ENCODE assay signal across 8 mouse cellular contexts in the genomic region with DNA sequence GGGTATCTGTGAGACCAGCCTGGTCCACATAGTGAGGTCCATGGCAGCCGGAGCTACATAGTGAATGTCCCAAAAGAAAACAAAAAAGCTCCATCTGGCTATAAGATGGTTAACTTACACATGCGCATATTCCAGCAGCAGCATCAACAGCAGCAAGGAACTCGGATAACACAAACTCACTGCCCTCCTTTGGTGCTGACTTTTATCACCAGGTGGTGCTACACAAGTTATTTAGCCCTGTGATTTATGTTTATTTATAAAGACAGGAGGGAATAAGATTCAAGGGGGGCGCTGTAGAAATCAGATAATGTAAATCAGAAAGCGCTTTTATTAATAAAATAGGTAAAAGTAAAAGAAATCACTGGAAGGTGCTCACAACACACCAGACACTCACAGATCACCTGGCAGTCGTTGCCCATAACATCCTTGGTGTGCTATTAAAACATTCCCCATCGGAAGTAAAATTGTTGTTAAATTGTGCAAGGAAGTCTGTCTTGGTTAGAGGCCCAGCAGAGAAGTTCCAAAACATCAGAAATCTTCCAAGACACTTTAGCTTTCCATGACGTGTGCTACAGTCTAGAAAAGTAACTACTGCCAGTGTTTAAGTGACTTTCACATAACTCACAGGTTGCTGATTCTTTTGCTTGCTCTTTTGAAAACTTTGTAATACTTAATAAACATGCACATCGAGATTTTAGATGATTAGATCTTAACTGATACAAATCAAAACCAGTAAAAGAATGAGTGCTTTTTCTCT. TPM values are rescaled to one million over a fixed set of nuclear protein-coding genes. Genes with fewer than 3 reads are reported as not detected.
DNase-seq lines count a peak whose midpoint lies in the region; ATAC-seq and TF ChIP-seq lines count a peak whose summit lies in the region.

No protein-coding gene starts in this region.

- H3K79me2 ChIP-seq in macrophage (ENCODE audit: inconsistent target): peaks cover 53% of the 10 kb centered on the region

- TF ChIP-seq CTCF in E14TG2a.4 (conservative IDR thresholded peaks at IDR 0.05; ENCODE audit: low read length): no peak

- no peaks in the 10 kb centered on the region for H3K9me3 ChIP-seq in heart, embryonic 11.5 days (replicated peaks; ENCODE audit: control insufficient read depth, low read length)
- no peaks in the 10 kb centered on the region for H3K9me3 ChIP-seq in E14TG2a.4 (ENCODE audit: low read length)
- no peaks in the 10 kb centered on the region for H3K9me3 ChIP-seq in forebrain, embryonic 16.5 days (ENCODE audit: control insufficient read depth, low read length)

- H3K4me1 ChIP-seq in heart, embryonic 11.5 days (ENCODE audit: control insufficient read depth, insufficient read depth, low read length): peaks cover 33% of the 10 kb centered on the region
- peaks cover 71% of the 10 kb centered on the region for H3K4me1 ChIP-seq in E14TG2a.4 (replicated peaks; ENCODE audit: low read depth, low read length)
- peaks cover 29% of the 10 kb centered on the region for H3K4me1 ChIP-seq in forebrain, embryonic 16.5 days (replicated peaks; ENCODE audit: control insufficient read depth, insufficient read depth, low read length)

- no peak for DNase-seq in heart, postnatal 10 days
- no peak for DNase-seq in right cerebral cortex, postnatal 25 days
- no peak for DNase-seq in MN1 (ENCODE audit: low spot score)
- no peak for DNase-seq in spleen, postnatal 36 days (ENCODE audit: low spot score in 2 of 2)

- no peak overlapping the region for H3K27ac ChIP-seq in heart, embryonic 11.5 days (ENCODE audit: low read depth, low read length)
- no peak overlapping the region for H3K27ac ChIP-seq in forebrain, embryonic 16.5 days (ENCODE audit: low read length)
- H3K27ac ChIP-seq in macrophage: 0 out of 2 replicates have a peak overlapping the region, but pooled peaks have one; percentile 48

- H3K4me2 ChIP-seq in heart, embryonic 11.5 days: peak overlapping the region; percentile 74
- H3K4me2 ChIP-seq in forebrain, embryonic 16.5 days (ENCODE audit: low read length): peak overlapping the region; percentile 89

- H3K4me3 ChIP-seq in heart, embryonic 11.5 days (ENCODE audit: low read depth, low read length): peak overlapping the region; percentile 77
- H3K4me3 ChIP-seq in E14TG2a.4 (replicated peaks; ENCODE audit: low read length) (peak overlapping the region; percentile 92), macrophage (ENCODE audit: inconsistent target) (peak overlapping the region; percentile 82)
- H3K4me3 ChIP-seq in forebrain, embryonic 16.5 days (replicated peaks; ENCODE audit: low read length): peak overlapping the region; percentile 19

- H3K9ac ChIP-seq in heart, embryonic 11.5 days (ENCODE audit: low read depth, low read length): peak overlapping the region; percentile 95
- H3K9ac ChIP-seq in forebrain, embryonic 16.5 days (replicated peaks; ENCODE audit: low read depth, low read length): no peak overlapping the region

- no peaks in the 10 kb centered on the region; the same call in 1 of the 2 replicates for H3K36me3 ChIP-seq in heart, embryonic 11.5 days (ENCODE audit: control insufficient read depth, insufficient read depth, low read length)
- peaks cover 49% of the 10 kb centered on the region for H3K36me3 ChIP-seq in E14TG2a.4 (ENCODE audit: insufficient read depth, low read length)
- no peaks in the 10 kb centered on the region for H3K36me3 ChIP-seq in forebrain, embryonic 16.5 days (ENCODE audit: control insufficient read depth, insufficient read depth)
- no peaks in the 10 kb centered on the region for H3K36me3 ChIP-seq in macrophage (ENCODE audit: inconsistent target)

- no peak for ATAC-seq in heart, embryonic 11.5 days (replicated peaks; ENCODE audit: insufficient number of reproducible peaks, low FRiP score, low TSS enrichment)
- no peak for ATAC-seq in forebrain, embryonic 16.5 days

- H3K27me3 ChIP-seq in heart, embryonic 11.5 days (ENCODE audit: control insufficient read depth, insufficient read depth, low read length): no peaks in the 10 kb centered on the region
- no peaks in the 10 kb centered on the region for H3K27me3 ChIP-seq in E14TG2a.4 (ENCODE audit: insufficient read depth, low read length)
- no peaks in the 10 kb centered on the region for H3K27me3 ChIP-seq in forebrain, embryonic 16.5 days (replicated peaks; ENCODE audit: control insufficient read depth, insufficient read depth, low read length)

- intact Hi-C loops in heart, postnatal 10 days (cut with DNase I): loop anchor here (2.0 to 10.0 kb wide), 3 partner anchors 27 to 945 kb away; partner anchors contain the start of gene Polq

- whole genome bisulfite sequencing in heart, embryonic 11.5 days (ENCODE audit: insufficient replicate concordance): 34% methylated on average over 9 of the region's 9 CpGs
- WGBS in forebrain, embryonic 16.5 days: 34% methylated on average over 9 of the region's 9 CpGs
- 73% methylated on average over 9 of the region's 9 CpGs for WGBS in macrophage (ENCODE audit: missing documents)

RNA-seq across cellular contexts. Expression of gene Fam162a, which starts 1.4 kb away (rescaled TPM):
- polyA plus RNA-seq in heart, embryonic 11.5 days (2014; fragmentation: Nextera tagmentation; extraction: Ambion mirVana): 723 and 731 TPM in 2 replicates
- 100 to 1,000 TPM; 205 to 214 TPM for total RNA-seq in heart, postnatal 10 days (2021)
- polyA plus RNA-seq in forebrain, embryonic 16.5 days (2015; fragmentation: Nextera tagmentation; extraction: Ambion mirVana): 144 and 171 TPM in 2 replicates
- total RNA-seq in macrophage (2018; cell fraction: chromatin; rRNA removed): 10 to 100 TPM in 1 of 26 experiments, 1 to 10 TPM in 9, not detected in 16; 1.4 to 18.5 (median 2.6) TPM
- 10 to 100 TPM; 20.6 to 49.9 (median 33.0) TPM for total RNA-seq in macrophage (2018; cell fraction: cytosol; rRNA removed)
- total RNA-seq in macrophage (2018; cell fraction: nucleus; rRNA removed): 10 to 100 TPM in 2 of 26 experiments, 1 to 10 TPM in 23, not detected in 1; 1.0 to 12.3 (median 4.7) TPM
- 32.0 to 75.1 TPM (median 38.9 TPM) in 3 replicates for polyA plus RNA-seq in macrophage (2018)

RNA-seq across cellular contexts. Expression of gene Ccdc58, which starts 1.5 kb away (rescaled TPM):
- 87.5 and 89.1 TPM in 2 replicates for polyA plus RNA-seq in heart, embryonic 11.5 days (2014; fragmentation: Nextera tagmentation; extraction: Ambion mirVana)
- total RNA-seq in heart, postnatal 10 days (2021): 10 to 100 TPM; 41.8 to 42.6 TPM
- 35.0 and 36.3 TPM in 2 replicates for polyA plus RNA-seq in forebrain, embryonic 16.5 days (2015; fragmentation: Nextera tagmentation; extraction: Ambion mirVana)
- total RNA-seq in macrophage (2018; cell fraction: chromatin; rRNA removed): 10 to 100 TPM; 14.2 to 68.3 (median 36.7) TPM
- 10 to 100 TPM; 10.3 to 22.0 (median 16.8) TPM for total RNA-seq in macrophage (2018; cell fraction: cytosol; rRNA removed)
- total RNA-seq in macrophage (2018; cell fraction: nucleus; rRNA removed): 10 to 100 TPM; 11.5 to 54.4 (median 25.0) TPM
- 17.7 to 36.1 TPM (median 29.6 TPM) in 3 replicates for polyA plus RNA-seq in macrophage (2018)

RNA-seq across cellular contexts. Expression of gene Wdr5b, which starts 29.0 kb away (rescaled TPM):
- 6.5 and 7.6 TPM in 2 replicates for polyA plus RNA-seq in heart, embryonic 11.5 days (2014; fragmentation: Nextera tagmentation; extraction: Ambion mirVana)
- 1 to 10 TPM; 4.4 to 5.6 TPM for total RNA-seq in heart, postnatal 10 days (2021)
- 14.4 and 15.5 TPM in 2 replicates for polyA plus RNA-seq in forebrain, embryonic 16.5 days (2015; fragmentation: Nextera tagmentation; extraction: Ambion mirVana)
- 10 to 100 TPM in 8 of 26 experiments, 1 to 10 TPM in 16, under 1 TPM in 2; 0.69 to 22.3 (median 6.3) TPM for total RNA-seq in macrophage (2018; cell fraction: chromatin; rRNA removed)
- total RNA-seq in macrophage (2018; cell fraction: cytosol; rRNA removed): 1 to 10 TPM in 20 of 26 experiments, under 1 TPM in 6; 0.42 to 5.5 (median 2.1) TPM
- 10 to 100 TPM in 8 of 26 experiments, 1 to 10 TPM in 17, under 1 TPM in 1; 0.78 to 28.0 (median 6.3) TPM for total RNA-seq in macrophage (2018; cell fraction: nucleus; rRNA removed)
- 2.9 to 4.5 TPM (median 3.9 TPM) in 3 replicates for polyA plus RNA-seq in macrophage (2018)

Comparison
In these comparisons a context has a peak if more than half of its experiments do, and no peak if none do; other contexts are left out.
1. H3K4me3 ChIP-seq: peak in every context shown above with its lines; median percentile 92 in E14TG2a.4; 82 in macrophage; 77 in heart, embryonic 11.5 days; 19 in forebrain, embryonic 16.5 days.